Mouse (Mus musculus) intestine, embryonic 16.5 days (tissue): ENCODE results near the gene Zfp971. TPM values are rescaled to one million over a fixed set of nuclear protein-coding genes. Genes with fewer than 3 reads are reported as not detected.
"Not testable (repeated sequence)": the region's sequence is repeated elsewhere in the genome, so short reads cannot be mapped to it uniquely, and the experiment has no call there.

ENCODE experiments used
- ATAC-seq: fragments of 200-750 bp; cut with Nextera tagmentation; 2 replicates; pipeline ENCODE4 v1.8.0; 2017; ENCODE audit warnings: moderate TSS enrichment, moderate library complexity
- H3K27ac ChIP-seq: fragments of 300-500 bp; sonication (generic); 2 replicates; pipeline ENCODE4 v1.5.1; 2014; ENCODE audit warnings: mild to moderate bottlenecking, low read length
- H3K27me3 ChIP-seq: fragments of 300-500 bp; sonication (generic); replicated peaks from 2 replicates; pipeline ENCODE4 v1.6.1; 2014; ENCODE audit warnings: low read length, control low read depth, mixed read lengths; ENCODE audit not compliant: control insufficient read depth, insufficient read depth
- H3K36me3 ChIP-seq: fragments of 300-500 bp; sonication (generic); 2 replicates; pipeline ENCODE4 v1.6.1; 2014; ENCODE audit warnings: low read length, control low read depth; ENCODE audit not compliant: control insufficient read depth, insufficient read depth
- H3K4me1 ChIP-seq: fragments of 300-500 bp; sonication (generic); 2 replicates; pipeline ENCODE4 v1.6.1; 2014; ENCODE audit warnings: low read length, control low read depth, mixed read lengths; ENCODE audit not compliant: control insufficient read depth, insufficient read depth
- H3K4me2 ChIP-seq: fragments of 300-500 bp; sonication (generic); 2 replicates; pipeline ENCODE4 v1.6.1; 2014; ENCODE audit warnings: low read depth, low read length, control low read depth
- H3K4me3 ChIP-seq: fragments of 300-500 bp; sonication (generic); 2 replicates; pipeline ENCODE4 v1.5.1; 2014; ENCODE audit warnings: mild to moderate bottlenecking, low read length
- H3K9ac ChIP-seq: fragments of 300-500 bp; sonication (generic); 2 replicates; pipeline ENCODE4 v1.6.1; 2014; ENCODE audit warnings: low read depth, low read length
- H3K9me3 ChIP-seq: fragments of 300-500 bp; sonication (generic); 2 replicates; pipeline ENCODE4 v1.6.1; 2016; ENCODE audit warnings: low read length, control low read depth; ENCODE audit not compliant: control insufficient read depth
- WGBS: fragments of 180-500 bp; shearing (Covaris S2); extraction: QIAGEN DNeasy Blood & Tissue Kit; methylation state at CpG from one replicate; pipeline ENCODE4 v1.1.7; 2014; 5-methylcytosine and 5-hydroxymethylcytosine counted together
- polyA plus RNA-seq: library from polyadenylated mRNA; unstranded; fragments of >200 nt; fragmentation: Nextera tagmentation; extraction: Ambion mirVana; gene quantifications from 2 replicates; pipeline ENCODE4 v1.2.1, GENCODE M21; 2015

Gene Zfp971
- 11.3 and 13.3 TPM in 2 replicates for polyA plus RNA-seq

DNA sequence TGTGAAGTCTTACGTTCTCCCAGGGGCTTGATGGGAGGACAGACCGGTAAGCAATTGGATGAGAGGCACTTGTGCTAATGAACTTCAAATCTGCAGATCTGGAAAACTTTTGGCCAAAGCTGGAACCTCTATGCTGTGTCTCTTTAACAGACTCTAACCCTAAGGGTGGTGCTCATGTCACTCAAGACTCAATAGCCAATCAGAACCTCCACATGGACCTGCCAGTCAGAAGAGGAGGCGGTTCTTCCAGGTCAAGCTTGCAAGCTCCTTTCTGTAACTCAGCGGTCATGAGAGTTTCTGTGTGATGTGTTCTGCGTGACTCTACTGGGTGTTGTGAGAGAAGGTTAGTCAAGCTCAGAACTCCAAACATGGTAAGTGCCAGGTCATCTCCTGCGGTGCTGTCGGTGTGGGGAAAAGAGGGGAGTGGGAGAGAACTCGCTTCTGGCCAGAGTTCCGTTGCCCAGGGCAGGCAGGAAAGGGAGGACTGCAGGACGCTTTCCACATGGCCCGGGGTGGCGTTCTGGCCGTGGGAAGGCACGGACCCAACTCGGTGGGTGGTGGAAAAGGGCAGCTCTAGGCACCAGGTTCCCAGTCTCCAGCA lies at the start of gene Zfp971:
Zfp971 (plus strand) TSS at position 274 of the 601 bp plus-strand sequence.
- ATAC-seq, H3K36me3 ChIP-seq, H3K27me3 ChIP-seq, H3K27ac ChIP-seq, H3K4me1 ChIP-seq, H3K9me3 ChIP-seq: not testable (repeated sequence)
- peak within 1 kb of the TSS; percentile 70 for H3K9ac ChIP-seq
- H3K4me2 ChIP-seq: peak within 1 kb of the TSS; percentile 46
- whole genome bisulfite sequencing: under 1% methylated on average over 14 of the region's 15 CpGs
- H3K4me3 ChIP-seq: peak within 1 kb of the TSS; percentile 60

DNA sequence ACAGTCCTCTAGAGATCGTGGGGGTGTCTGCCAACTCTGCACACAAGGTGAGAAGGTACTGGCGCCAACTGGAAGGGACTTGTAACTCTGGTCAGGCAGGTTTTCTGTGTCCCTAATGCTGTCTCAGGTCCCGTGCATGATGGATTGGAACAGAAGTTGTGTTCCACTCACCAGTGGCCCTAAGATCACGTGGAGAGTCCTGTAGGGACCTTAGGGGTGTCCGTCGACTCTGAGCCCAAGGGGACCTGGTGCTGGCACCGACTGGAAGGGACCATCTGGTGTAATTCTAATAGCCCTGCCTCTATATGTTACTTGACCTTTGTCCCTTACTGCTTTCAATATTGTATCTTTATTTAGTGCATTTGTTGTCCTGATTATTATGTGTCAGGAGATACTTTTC lies 48.3 kb upstream of the Zfp971 start:
- 77% methylated on average over 6 of the region's 7 CpGs for WGBS
- H3K4me2 ChIP-seq, H3K36me3 ChIP-seq, H3K4me3 ChIP-seq, H3K27ac ChIP-seq, H3K4me1 ChIP-seq, ATAC-seq, H3K9ac ChIP-seq, H3K9me3 ChIP-seq, H3K27me3 ChIP-seq: not testable (repeated sequence)

GRCm38 (mm10) chr2:178019486-178019885 lies 3.6 kb upstream of the Zfp971 start:
- not testable (repeated sequence) for H3K4me3 ChIP-seq, H3K27me3 ChIP-seq, H3K4me1 ChIP-seq, ATAC-seq, H3K27ac ChIP-seq, H3K9ac ChIP-seq, H3K36me3 ChIP-seq, H3K9me3 ChIP-seq, H3K4me2 ChIP-seq
- WGBS: 77% methylated on average over 3 of the region's 3 CpGs

DNA sequence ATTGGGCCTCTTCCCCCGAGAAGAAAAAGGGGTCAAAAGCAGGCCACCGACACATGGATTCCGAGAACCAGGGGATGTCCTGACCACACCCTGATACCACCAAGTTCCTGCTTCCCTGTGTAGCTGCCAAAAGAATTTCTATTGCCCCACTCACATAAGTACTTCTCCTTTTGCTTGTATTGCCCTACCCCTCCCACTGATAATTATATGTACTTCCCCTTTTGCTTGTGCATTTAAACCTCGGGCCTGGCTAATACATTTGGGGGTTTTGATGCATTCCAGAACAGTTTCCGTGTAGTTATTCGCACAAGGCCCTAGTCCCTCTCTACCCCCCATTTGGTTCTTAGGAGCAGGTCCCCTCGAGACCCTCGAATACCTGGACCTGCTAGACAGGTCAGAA lies 2.3 kb upstream of the Zfp971 start:
- WGBS: 64% methylated on average over 8 of the region's 8 CpGs
- H3K4me3 ChIP-seq, H3K27ac ChIP-seq, H3K9me3 ChIP-seq, H3K36me3 ChIP-seq, H3K4me1 ChIP-seq, ATAC-seq, H3K4me2 ChIP-seq, H3K9ac ChIP-seq, H3K27me3 ChIP-seq: not testable (repeated sequence)

GRCm38 (mm10) chr2:178023861-178024260 lies 777 bp downstream of the Zfp971 start:
- Histone ChIP-seq H3K9ac (peak overlapping the region; percentile 70), H3K4me2 (peak overlapping the region; percentile 46)
- WGBS: 4% methylated on average over 2 of the region's 2 CpGs

GRCm38 (mm10) chr2:178027601-178028000 lies 4.5 kb downstream of the Zfp971 start:
- H3K36me3 ChIP-seq, H3K9ac ChIP-seq, H3K4me3 ChIP-seq, H3K9me3 ChIP-seq, H3K27me3 ChIP-seq, H3K4me2 ChIP-seq, H3K4me1 ChIP-seq, H3K27ac ChIP-seq, ATAC-seq: not testable (repeated sequence)
- 77% methylated on average over 2 of the region's 3 CpGs for WGBS

More at GRCm38 (mm10) chr2:178023861-178024260, 777 bp downstream of the Zfp971 start:
- peak overlapping the region; percentile 60 for H3K4me3 ChIP-seq
- ATAC-seq, H3K9me3 ChIP-seq, H3K27ac ChIP-seq, H3K4me1 ChIP-seq, H3K36me3 ChIP-seq, H3K27me3 ChIP-seq: not testable (repeated sequence)

DNA sequence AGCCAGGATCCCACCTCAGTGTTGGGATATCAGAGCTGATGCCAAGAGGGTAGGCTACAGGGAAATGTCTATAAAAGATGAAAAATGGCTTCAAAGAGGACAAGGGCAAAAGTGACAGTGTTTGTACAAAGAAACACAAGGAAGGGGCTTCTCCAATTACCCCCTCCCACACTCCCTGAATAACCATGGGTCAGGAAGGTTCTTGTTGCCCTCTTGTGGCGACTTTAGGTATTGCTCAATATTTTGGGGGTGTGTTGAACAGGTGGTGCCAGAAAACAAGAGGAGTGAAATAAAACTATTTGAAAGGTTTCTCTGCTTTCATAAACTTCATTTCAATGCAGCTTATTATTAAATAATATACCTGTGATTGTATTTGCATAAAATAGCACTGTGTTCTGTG lies 35.1 kb downstream of the Zfp971 start:
- no peak for ATAC-seq
- 21% methylated on average over 1 of the region's 1 CpGs for WGBS

DNA sequence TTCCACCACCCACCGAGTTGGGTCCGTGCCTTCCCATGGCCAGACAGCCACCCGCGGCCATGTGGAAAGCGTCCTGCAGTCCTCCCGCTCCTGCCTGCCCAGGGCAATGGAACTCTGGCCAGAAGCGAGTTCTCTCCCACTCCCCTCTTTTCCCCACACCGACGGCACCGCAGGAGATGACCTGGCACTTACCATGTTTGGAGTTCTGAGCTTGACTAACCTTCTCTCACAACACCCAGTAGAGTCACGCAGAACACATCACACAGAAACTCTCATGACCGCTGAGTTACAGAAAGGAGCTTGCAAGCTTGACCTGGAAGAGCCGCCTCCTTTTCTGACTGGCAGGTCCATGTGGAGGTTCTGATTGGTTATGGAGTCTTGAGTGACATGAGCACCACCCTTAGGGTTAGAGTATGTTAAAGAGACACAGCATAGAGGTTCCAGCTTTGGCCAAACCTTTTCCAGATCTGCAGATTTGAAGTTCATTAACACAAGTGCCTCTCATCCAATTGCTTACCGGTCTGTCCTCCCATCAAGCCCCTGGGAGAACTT lies 55.2 kb downstream of the Zfp971 start, which contains the start of gene Zfp931:
Zfp931 (minus strand) TSS at position 311 of the 552 bp plus-strand sequence.
- H3K27ac ChIP-seq, H3K4me1 ChIP-seq, H3K36me3 ChIP-seq, ATAC-seq, H3K27me3 ChIP-seq, H3K9me3 ChIP-seq: not testable (repeated sequence)
- Histone ChIP-seq H3K4me3 (peak within 1 kb of the TSS; percentile 46), H3K9ac (peak within 1 kb of the TSS; percentile 56), H3K4me2 (peak within 1 kb of the TSS; percentile 38; the same call in 1 of the 2 replicates)
- WGBS: 0% methylated on average over 2 of the region's 14 CpGs

More for the DNA sequence above, 35.1 kb downstream of the Zfp971 start:
- Histone ChIP-seq H3K36me3 (peaks cover 4% of the 10 kb centered on the region), H3K27ac (no peak overlapping the region), H3K4me1 (no peaks in the 10 kb centered on the region), H3K4me3 (no peak overlapping the region), H3K27me3 (no peaks in the 10 kb centered on the region), H3K4me2 (no peak overlapping the region), H3K9ac (no peak overlapping the region), H3K9me3 (no peaks in the 10 kb centered on the region)
